Mouse (Mus musculus): Measurements from ENCODE around the gene Atp6v1g1. TPM values are rescaled to one million over a fixed set of nuclear protein-coding genes. Genes with fewer than 3 reads are reported as not detected.

The Atp6v1g1 gene
- polyA plus RNA-seq, 1 experiment from 2014 or later: 467 TPM

DNA sequence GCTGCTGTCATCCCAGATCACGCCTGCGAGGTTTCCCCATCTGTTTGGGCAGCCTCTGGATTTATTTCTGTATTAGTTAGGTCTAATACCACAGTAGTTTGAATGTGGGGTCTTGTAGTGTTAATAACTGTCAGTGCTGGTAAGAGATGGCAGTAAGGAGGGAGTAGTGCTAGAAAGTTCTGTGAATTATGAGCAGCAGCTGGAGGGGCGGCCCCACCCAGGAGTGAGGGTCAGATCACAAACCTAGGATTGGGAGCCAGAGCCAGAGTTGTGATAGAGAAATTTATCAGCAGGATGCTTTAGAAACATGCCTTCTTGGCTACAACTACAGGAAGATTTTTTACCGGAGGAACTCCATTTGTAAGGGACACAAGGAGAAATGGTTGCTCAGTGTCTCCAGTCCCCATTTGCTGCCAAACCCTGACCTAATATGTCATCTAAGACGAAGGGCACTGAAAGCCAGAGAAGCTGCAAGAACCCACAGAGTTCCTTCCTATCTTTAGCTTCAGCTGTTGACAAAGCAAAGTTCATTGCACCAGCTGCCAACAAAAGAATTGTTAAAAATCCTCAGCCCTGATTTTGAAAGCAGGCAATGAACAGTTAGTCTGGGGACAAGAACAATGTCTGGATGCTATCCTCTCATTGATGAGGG lies 50.0 kb downstream of the Atp6v1g1 start:
- 79% methylated on average over 5 of the region's 5 CpGs for WGBS
- Histone ChIP-seq H3K4me2 (no peak overlapping the region), H3K4me3 (no peak overlapping the region), H3K27me3 (no peaks in the 10 kb centered on the region), H3K36me3 (ENCODE audit: poor library complexity, severe bottlenecking) (no peaks in the 10 kb centered on the region), H3K9ac (no peak overlapping the region), H3K4me1 (no peaks in the 10 kb centered on the region), H3K27ac (no peak overlapping the region), H3K9me3 (replicated peaks) (no peaks in the 10 kb centered on the region)
- no peak for ATAC-seq

GRCm38 (mm10) chr4:63595259-63595658 lies 50.7 kb downstream of the Atp6v1g1 start:
- no peaks in the 10 kb centered on the region for H3K4me1 ChIP-seq
- no peak overlapping the region for H3K4me3 ChIP-seq
- 80% methylated on average over 10 of the region's 10 CpGs for WGBS
- no peaks in the 10 kb centered on the region for H3K36me3 ChIP-seq (ENCODE audit: poor library complexity, severe bottlenecking)
- H3K4me2 ChIP-seq: no peak overlapping the region
- H3K9me3 ChIP-seq (replicated peaks): no peaks in the 10 kb centered on the region
- H3K27ac ChIP-seq: no peak overlapping the region
- H3K27me3 ChIP-seq: no peaks in the 10 kb centered on the region
- H3K9ac ChIP-seq: no peak overlapping the region
- ATAC-seq: no peak

DNA sequence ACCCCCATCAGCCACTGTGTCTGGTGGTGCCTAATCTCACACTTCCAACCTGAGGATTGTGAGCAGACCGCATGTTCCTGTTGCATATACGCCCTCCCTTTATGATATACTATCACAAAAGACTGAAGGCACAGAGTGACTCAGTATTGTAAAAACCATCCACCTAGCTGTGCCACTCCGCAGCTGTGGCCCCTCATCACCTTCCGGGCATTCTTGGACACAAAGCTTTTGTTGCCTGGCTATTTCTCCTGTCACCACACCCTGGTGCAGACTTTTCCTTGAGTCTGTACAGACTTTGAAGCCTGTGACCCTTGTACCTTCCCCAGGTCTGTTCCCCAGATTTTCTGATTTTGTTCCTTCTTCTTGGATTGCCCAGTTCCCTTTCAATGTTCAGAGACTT lies 51.4 kb downstream of the Atp6v1g1 start:
- no peak overlapping the region for H3K4me2 ChIP-seq
- no peaks in the 10 kb centered on the region for H3K4me1 ChIP-seq
- no peaks in the 10 kb centered on the region for H3K9me3 ChIP-seq (replicated peaks)
- no peak overlapping the region for H3K27ac ChIP-seq
- 92% methylated on average over 4 of the region's 4 CpGs for WGBS
- H3K36me3 ChIP-seq (ENCODE audit: poor library complexity, severe bottlenecking): no peaks in the 10 kb centered on the region
- no peaks in the 10 kb centered on the region for H3K27me3 ChIP-seq
- no peak overlapping the region for H3K9ac ChIP-seq
- no peak overlapping the region for H3K4me3 ChIP-seq
- ATAC-seq: no peak

Other genes with a start within 250 kb of the Atp6v1g1 start
- not detected in 2 replicates for gene Orm1, start 200.2 kb upstream of the Atp6v1g1 start, polyA plus RNA-seq (2015; fragmentation: Nextera tagmentation; extraction: Ambion mirVana)
- gene Orm3, start 188.6 kb upstream of the Atp6v1g1 start, polyA plus RNA-seq (2015; fragmentation: Nextera tagmentation; extraction: Ambion mirVana): not detected in 2 replicates
- not detected in 2 replicates for gene Orm2, start 182.3 kb upstream of the Atp6v1g1 start, polyA plus RNA-seq (2015; fragmentation: Nextera tagmentation; extraction: Ambion mirVana)
- gene Akna, start 141.4 kb upstream of the Atp6v1g1 start, polyA plus RNA-seq (2015; fragmentation: Nextera tagmentation; extraction: Ambion mirVana): 21.7 and 23.1 TPM in 2 replicates
- gene Whrn, start 48.8 kb upstream of the Atp6v1g1 start, polyA plus RNA-seq (2015; fragmentation: Nextera tagmentation; extraction: Ambion mirVana): 5.5 and 6.1 TPM in 2 replicates
- gene Tmem268, start 14.0 kb downstream of the Atp6v1g1 start, polyA plus RNA-seq (2015; fragmentation: Nextera tagmentation; extraction: Ambion mirVana): 4.4 and 4.7 TPM in 2 replicates
- gene Gm11213, start 60.5 kb downstream of the Atp6v1g1 start, polyA plus RNA-seq (2015; fragmentation: Nextera tagmentation; extraction: Ambion mirVana): not detected in 2 replicates
- not detected in 2 replicates for gene Tex48, start 77.7 kb downstream of the Atp6v1g1 start, polyA plus RNA-seq (2015; fragmentation: Nextera tagmentation; extraction: Ambion mirVana)
- gene Gm11214, start 118.6 kb downstream of the Atp6v1g1 start, polyA plus RNA-seq (2015; fragmentation: Nextera tagmentation; extraction: Ambion mirVana): not detected in 2 replicates
- not detected in 2 replicates for gene Tnfsf15, start 200.3 kb downstream of the Atp6v1g1 start, polyA plus RNA-seq (2015; fragmentation: Nextera tagmentation; extraction: Ambion mirVana)